15 mouse cellular contexts compared by ENCODE assay signal in genomic region chr13:81871226-81871625, GRCm38 (mm10).
"Had no signal": no experiment of that assay in that cellular context is flagged by ENCODE, and none has a peak within 500 bp of the region (broad histone marks: within the 10 kb centered on the region; RNA-seq: fewer than 3 reads in every experiment).

No protein-coding gene starts in this region.

- DNase-seq: kidney, adult 18-20 months; kidney, adult 9 months; kidney, postnatal 14 days; kidney, postnatal 4 days; liver; lung, adult 18-20 months; lung, postnatal 10 days; lung, postnatal 36 days; right cerebral cortex, postnatal 14 days; thymus, postnatal 25 days had no signal

- ATAC-seq: inflammation-experienced regulatory T-cells, adult 6 months; intestine, embryonic 16.5 days; liver, embryonic 12.5 days; midbrain, embryonic 13.5 days; midbrain, embryonic 16.5 days had no signal
